Mouse (Mus musculus) induced T-regulatory cell, adult 2 months (primary cell): ENCODE measurements around the gene Lce1g.

Source experiments
- DNase-seq: peaks from one replicate; pipeline ENCODE4 v3.0.0-alpha.2; 2012; ENCODE audit warnings: low read depth

Lce1g gene

GRCm38 (mm10) chr3:92752238-92752637 lies at the start of gene Lce1g:
Gene Lce1g, minus strand, starts transcription at chr3:92752338.
- no peak for DNase-seq

GRCm38 (mm10) chr3:92790414-92790813 lies 38.3 kb upstream of the Lce1g start, which contains the start of gene Lce1j:
Gene Lce1j, minus strand, starts transcription at chr3:92790514.
- no peak for DNase-seq

- DNase-seq = no peak
Measured at GRCm38 (mm10) chr3:92778799-92779198, 26.7 kb upstream of the Lce1g start, which contains the start of gene Lce1i. Gene Lce1i, minus strand, starts transcription at chr3:92778899.

GRCm38 (mm10) chr3:92771573-92771972 lies 19.4 kb upstream of the Lce1g start:
- DNase-seq = no peak

- DNase-seq = no peak
Measured at GRCm38 (mm10) chr3:92764965-92765364, 12.8 kb upstream of the Lce1g start, which contains the start of gene Lce1h. Gene Lce1h, minus strand, starts transcription at chr3:92765065.

- no peak for DNase-seq
Measured at GRCm38 (mm10) chr3:92753197-92753596, 1.1 kb upstream of the Lce1g start.

- DNase-seq = no peak
Measured at GRCm38 (mm10) chr3:92738996-92739395, 13.1 kb downstream of the Lce1g start, which contains the start of gene Gm38119. Gene Gm38119, minus strand, starts transcription at chr3:92739096.

GRCm38 (mm10) chr3:92722631-92723030 lies 29.5 kb downstream of the Lce1g start:
- no peak for DNase-seq

GRCm38 (mm10) chr3:92720250-92720649 lies 31.9 kb downstream of the Lce1g start, which contains the start of gene Lce1f:
Gene Lce1f, minus strand, starts transcription at chr3:92720350.
- no peak for DNase-seq

- DNase-seq = no peak
Measured at GRCm38 (mm10) chr3:92715122-92715521, 37.0 kb downstream of the Lce1g start.

GRCm38 (mm10) chr3:92708974-92709373 lies 43.2 kb downstream of the Lce1g start, which contains the start of gene Lce1e:
Gene Lce1e, minus strand, starts transcription at chr3:92709074.
- DNase-seq = no peak
